Mouse (Mus musculus) midbrain, embryonic 13.5 days (tissue): ENCODE results near the gene Prss30. TPM values are rescaled to one million over a fixed set of nuclear protein-coding genes. Genes with fewer than 3 reads are reported as not detected.
"Not testable (repeated sequence)": the region's sequence is repeated elsewhere in the genome, so short reads cannot be mapped to it uniquely, and the experiment has no call there.

Experiments
- ATAC-seq: fragments of 200-750 bp; cut with Nextera tagmentation; 2 replicates; pipeline ENCODE4 v1.8.0; 2017; ENCODE audit warnings: mild to moderate bottlenecking, moderate TSS enrichment, moderate library complexity
- H3K27ac ChIP-seq: fragments of 300-500 bp; sonication (generic); 2 replicates; pipeline ENCODE4 v1.5.1; 2015; ENCODE audit warnings: inconsistent platforms, mild to moderate bottlenecking, moderate library complexity
- H3K27me3 ChIP-seq: fragments of 300-500 bp; sonication (generic); 2 replicates; pipeline ENCODE4 v1.6.1; 2015; ENCODE audit warnings: mild to moderate bottlenecking, inconsistent platforms
- H3K36me3 ChIP-seq: fragments of 300-500 bp; sonication (generic); 2 replicates; pipeline ENCODE4 v1.6.1; 2015; ENCODE audit warnings: mild to moderate bottlenecking, inconsistent platforms
- H3K4me1 ChIP-seq: fragments of 300-500 bp; sonication (generic); replicated peaks from 2 replicates; pipeline ENCODE4 v1.6.1; 2015; ENCODE audit warnings: inconsistent platforms
- H3K4me2 ChIP-seq: fragments of 300-500 bp; sonication (generic); replicated peaks from 2 replicates; pipeline ENCODE4 v1.6.1; 2015; ENCODE audit warnings: moderate library complexity, mild to moderate bottlenecking, inconsistent platforms
- H3K4me3 ChIP-seq: fragments of 300-500 bp; sonication (generic); replicated peaks from 2 replicates; pipeline ENCODE4 v1.5.1; 2015; ENCODE audit warnings: mild to moderate bottlenecking, inconsistent platforms
- H3K9ac ChIP-seq: fragments of 300-500 bp; sonication (generic); replicated peaks from 2 replicates; pipeline ENCODE4 v1.6.1; 2015; ENCODE audit warnings: mild to moderate bottlenecking, inconsistent platforms
- H3K9me3 ChIP-seq: fragments of 300-500 bp; sonication (generic); 2 replicates; pipeline ENCODE4 v1.6.1; 2016; ENCODE audit warnings: mild to moderate bottlenecking, inconsistent platforms
- WGBS: fragments of 180-500 bp; shearing (Covaris S2); methylation state at CpG from one replicate; pipeline ENCODE4 v1.1.7; 2015; 5-methylcytosine and 5-hydroxymethylcytosine counted together
- microRNA-seq: library from miRNA; unstranded; fragments of <30 nt; microRNA quantifications from one replicate; pipeline ENCODE4, GENCODE M21; 2016
- polyA plus RNA-seq: library from polyadenylated mRNA; unstranded; fragments of >200 nt; fragmentation: Nextera tagmentation; extraction: Ambion mirVana; gene quantifications from 2 replicates; pipeline ENCODE4 v1.2.1, GENCODE M21; 2015

The Prss30 gene
- polyA plus RNA-seq, 1 experiment from 2014 or later = not detected

DNA sequence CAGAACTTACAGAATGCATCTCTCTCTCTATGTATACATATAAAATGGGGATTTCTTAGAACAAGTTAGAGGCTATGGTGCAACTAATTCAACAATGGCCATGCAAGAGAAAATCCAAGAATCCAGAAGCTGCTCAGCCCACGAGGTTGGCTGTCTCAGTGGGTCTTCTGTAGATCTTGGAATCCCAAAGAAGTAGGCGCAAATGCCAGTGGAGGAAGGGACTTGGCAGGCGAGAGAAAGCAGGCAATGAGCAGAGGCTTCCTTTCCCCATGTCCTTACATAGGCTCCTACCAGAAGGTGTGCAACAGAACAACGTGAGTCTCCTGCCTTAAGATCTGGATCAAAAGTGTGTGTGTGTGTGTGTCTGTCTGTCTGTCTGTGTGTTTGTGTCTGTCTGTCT, 32.9 kb downstream of the Prss30 start:
- WGBS = 84% methylated on average over 4 of the region's 4 CpGs
- not testable (repeated sequence) for H3K9ac ChIP-seq, H3K4me2 ChIP-seq, H3K4me1 ChIP-seq, H3K36me3 ChIP-seq, H3K9me3 ChIP-seq, H3K27ac ChIP-seq, H3K27me3 ChIP-seq, H3K4me3 ChIP-seq, ATAC-seq

GRCm38 (mm10) chr17:23941372-23941771, 39.0 kb downstream of the Prss30 start, which contains the start of gene Sbp:
Gene Sbp, plus strand, starts transcription at chr17:23941672.
- no peaks in the 10 kb centered on the region for H3K9me3 ChIP-seq
- H3K4me1 ChIP-seq = no peaks in the 10 kb centered on the region
- no peak within 1 kb of the TSS for H3K27ac ChIP-seq
- no peak within 1 kb of the TSS for H3K9ac ChIP-seq
- no peak within 1 kb of the TSS for H3K4me2 ChIP-seq
- H3K36me3 ChIP-seq = no peaks in the 10 kb centered on the region
- ATAC-seq = no peak
- no peak within 1 kb of the TSS for H3K4me3 ChIP-seq
- H3K27me3 ChIP-seq = peaks cover 6% of the 10 kb centered on the region; the same call in 1 of the 2 replicates

DNA sequence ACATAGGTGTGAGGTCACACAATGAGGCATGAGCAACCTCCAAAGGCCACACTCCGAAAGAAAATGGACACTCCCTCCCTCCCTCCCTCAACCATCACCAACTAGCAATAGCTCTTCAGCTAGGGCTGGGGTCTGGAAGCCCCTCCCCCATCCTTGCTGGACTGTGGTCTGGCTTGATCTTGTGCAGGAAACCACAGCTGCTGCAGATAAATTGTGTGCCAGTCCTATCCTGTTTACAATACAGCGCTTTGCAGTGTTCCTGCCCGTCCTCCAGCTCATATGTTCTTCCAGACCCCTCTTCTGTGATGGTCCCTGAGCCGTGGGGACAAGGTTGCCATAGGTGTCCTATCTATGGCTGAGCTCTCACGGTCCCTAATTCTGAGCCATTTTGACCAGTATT, 49.2 kb downstream of the Prss30 start:
- Histone ChIP-seq H3K27me3 (no peaks in the 10 kb centered on the region), H3K27ac (no peak overlapping the region), H3K9me3 (no peaks in the 10 kb centered on the region), H3K4me2 (no peak overlapping the region), H3K4me3 (no peak overlapping the region), H3K9ac (no peak overlapping the region), H3K4me1 (no peaks in the 10 kb centered on the region), H3K36me3 (no peaks in the 10 kb centered on the region)
- no peak for ATAC-seq
- whole genome bisulfite sequencing = 94% methylated on average over 5 of the region's 5 CpGs

DNA sequence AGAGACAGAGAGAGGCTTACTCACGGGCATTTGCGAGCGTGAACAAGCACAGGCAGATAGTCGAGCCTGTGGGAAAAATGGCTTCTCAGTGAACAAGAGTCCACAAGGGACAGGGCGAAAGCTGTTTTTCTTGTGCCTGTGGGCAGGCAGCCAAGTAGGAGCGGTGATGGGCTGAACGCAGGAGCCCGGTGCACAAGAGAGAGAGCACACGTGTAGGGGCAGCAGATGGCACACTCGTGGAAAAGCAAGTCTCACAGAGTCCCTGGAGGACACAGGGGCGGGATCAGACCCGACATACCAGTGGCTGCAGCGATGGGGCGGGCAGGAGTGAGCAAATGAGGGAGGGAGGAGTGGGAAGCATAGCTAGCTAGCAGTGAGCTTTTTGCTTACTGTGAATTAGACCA, 55.3 kb downstream of the Prss30 start:
- WGBS = under 1% methylated on average over 14 of the region's 14 CpGs
- peak overlapping the region; percentile 89 for H3K27ac ChIP-seq
- H3K4me2 ChIP-seq = peak overlapping the region; percentile 81
- no peaks in the 10 kb centered on the region for H3K36me3 ChIP-seq
- no peaks in the 10 kb centered on the region for H3K9me3 ChIP-seq
- peaks cover 14% of the 10 kb centered on the region for H3K4me1 ChIP-seq
- ATAC-seq = peak; percentile 87
- H3K27me3 ChIP-seq = no peaks in the 10 kb centered on the region
- H3K9ac ChIP-seq = peak overlapping the region; percentile 65
- H3K4me3 ChIP-seq = peak overlapping the region; percentile 55

DNA sequence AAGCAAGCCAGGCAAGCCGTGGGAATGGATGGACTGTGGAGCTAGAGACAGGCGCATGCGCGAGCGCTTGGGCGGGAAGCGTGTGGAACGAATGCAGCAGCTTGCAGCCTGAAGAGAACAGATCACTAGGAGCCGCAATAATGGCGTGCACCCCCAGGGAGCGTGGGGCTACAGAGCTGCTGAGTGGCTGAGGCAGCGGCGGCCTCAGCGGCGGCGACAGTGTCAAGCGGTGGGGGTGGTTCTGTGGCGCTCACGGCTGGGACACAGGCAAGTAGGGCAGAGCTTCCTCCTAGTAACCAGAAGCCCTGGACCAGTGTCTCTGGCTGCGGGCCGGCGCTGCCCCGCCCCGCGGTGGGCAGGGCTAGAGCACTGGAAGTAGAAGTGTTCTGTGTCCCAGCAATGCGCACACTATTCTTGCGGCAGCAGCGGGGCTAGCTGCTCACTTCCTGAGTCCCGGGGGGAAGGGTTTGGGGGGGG, 55.8 kb downstream of the Prss30 start:
- H3K4me2 ChIP-seq = peak overlapping the region; percentile 81
- under 1% methylated on average over 29 of the region's 29 CpGs for WGBS
- peak; percentile 99 for ATAC-seq

More for the DNA sequence above, 55.8 kb downstream of the Prss30 start:
- H3K9ac ChIP-seq = peak overlapping the region; percentile 65
- no peaks in the 10 kb centered on the region for H3K9me3 ChIP-seq
- no peaks in the 10 kb centered on the region for H3K27me3 ChIP-seq
- no peaks in the 10 kb centered on the region for H3K36me3 ChIP-seq
- peaks cover 14% of the 10 kb centered on the region for H3K4me1 ChIP-seq
- H3K4me3 ChIP-seq = peak overlapping the region; percentile 55
- H3K27ac ChIP-seq = peak overlapping the region; percentile 89

Small RNA genes lying within 50 kb of the gene (microRNA-seq; reads per million reads assigned to microRNA genes)
- not detected for gene Gm27700

Other genes with a start within 250 kb of the Prss30 start
- 55.8 and 56.8 TPM in 2 replicates for gene Paqr4, start 239.7 kb downstream of the Prss30 start, polyA plus RNA-seq
- 0.57 and 0.66 TPM in 2 replicates for gene Kremen2, start 234.7 kb downstream of the Prss30 start, polyA plus RNA-seq
- gene Flywch1, start 209.0 kb downstream of the Prss30 start, polyA plus RNA-seq = 238 and 243 TPM in 2 replicates
- gene Flywch2, start 194.5 kb downstream of the Prss30 start, polyA plus RNA-seq = 63.9 and 70.5 TPM in 2 replicates
- gene Srrm2, start 190.0 kb downstream of the Prss30 start, polyA plus RNA-seq = 639 and 664 TPM in 2 replicates
- 1,286 and 1,324 TPM in 2 replicates for gene Elob, start 151.4 kb downstream of the Prss30 start, polyA plus RNA-seq
- 0.30 and 0.36 TPM in 2 replicates for gene Prss33, start 144.5 kb downstream of the Prss30 start, polyA plus RNA-seq
- gene Prss32, start 136.7 kb downstream of the Prss30 start, polyA plus RNA-seq = not detected in 2 replicates
- 0.94 and 1.5 TPM in 2 replicates for gene Prss41, start 136.4 kb downstream of the Prss30 start, polyA plus RNA-seq
- not detected in 2 replicates for gene Prss21, start 112.5 kb downstream of the Prss30 start, polyA plus RNA-seq
- gene Dcpp1, start 99.7 kb downstream of the Prss30 start, polyA plus RNA-seq = not detected in 2 replicates
- gene Dcpp2, start 99.7 kb downstream of the Prss30 start, polyA plus RNA-seq = not detected in 2 replicates
- not detected in 2 replicates for gene Dcpp3, start 63.1 kb downstream of the Prss30 start, polyA plus RNA-seq
- not detected in 2 replicates for gene Sbp, start 38.9 kb downstream of the Prss30 start, polyA plus RNA-seq
- not detected in 2 replicates for gene Sbpl, start 25.3 kb downstream of the Prss30 start, polyA plus RNA-seq
- 0.12 TPM in 1 of 2 replicates, not detected in the other for gene Prss22, start 17.5 kb upstream of the Prss30 start, polyA plus RNA-seq
- gene Prss27, start 57.6 kb upstream of the Prss30 start, polyA plus RNA-seq = 0.32 and 0.54 TPM in 2 replicates
- 80.9 and 81.5 TPM in 2 replicates for gene Kctd5, start 92.9 kb upstream of the Prss30 start, polyA plus RNA-seq
- 63.1 and 67.9 TPM in 2 replicates for gene Pdpk1, start 170.4 kb upstream of the Prss30 start, polyA plus RNA-seq
- 32.9 and 35.6 TPM in 2 replicates for gene Amdhd2, start 183.2 kb upstream of the Prss30 start, polyA plus RNA-seq
- gene Atp6v0c, start 189.1 kb upstream of the Prss30 start, polyA plus RNA-seq = 843 and 851 TPM in 2 replicates
- gene Tbc1d24, start 225.0 kb upstream of the Prss30 start, polyA plus RNA-seq = 19.2 and 20.4 TPM in 2 replicates
- 3.3 and 4.6 TPM in 2 replicates for gene Ntn3, start 229.0 kb upstream of the Prss30 start, polyA plus RNA-seq
- 13.9 and 14.4 TPM in 2 replicates for gene Tedc2, start 240.3 kb upstream of the Prss30 start, polyA plus RNA-seq